Mouse (Mus musculus) liver, embryonic 16.5 days (tissue): ENCODE results near the gene Ptger1. TPM values are rescaled to one million over a fixed set of nuclear protein-coding genes. Genes with fewer than 3 reads are reported as not detected.

Experiments
- ATAC-seq: fragments of 200-750 bp; cut with Nextera tagmentation; 2 replicates; pipeline ENCODE4 v1.8.0; 2017; ENCODE audit warnings: low read depth, mild to moderate bottlenecking, moderate number of reproducible peaks, moderate library complexity
- H3K27ac ChIP-seq: fragments of 300-500 bp; sonication (generic); 2 replicates; pipeline ENCODE4 v1.5.1; 2014; ENCODE audit warnings: mild to moderate bottlenecking, low read length
- H3K27me3 ChIP-seq: fragments of 300-500 bp; sonication (generic); 2 replicates; pipeline ENCODE4 v1.6.1; 2014; ENCODE audit warnings: low read depth, low read length, mixed read lengths; ENCODE audit not compliant: control insufficient read depth, insufficient read depth
- H3K36me3 ChIP-seq: fragments of 300-500 bp; sonication (generic); 2 replicates; pipeline ENCODE4 v1.6.1; 2014; ENCODE audit warnings: mild to moderate bottlenecking; ENCODE audit not compliant: control insufficient read depth, insufficient read depth
- H3K4me1 ChIP-seq: fragments of 300-500 bp; sonication (generic); 2 replicates; pipeline ENCODE4 v1.6.1; 2014; ENCODE audit warnings: low read depth, low read length, mixed read lengths; ENCODE audit not compliant: control insufficient read depth
- H3K4me2 ChIP-seq: fragments of 300-500 bp; sonication (generic); 2 replicates; pipeline ENCODE4 v1.6.1; 2014; ENCODE audit warnings: low read depth, low read length, mixed read lengths
- H3K4me3 ChIP-seq: fragments of 300-500 bp; sonication (generic); 2 replicates; pipeline ENCODE4 v1.5.1; 2014; ENCODE audit warnings: low read depth, mild to moderate bottlenecking, low read length
- H3K9ac ChIP-seq: fragments of 300-500 bp; sonication (generic); 2 replicates; pipeline ENCODE4 v1.6.1; 2014; ENCODE audit warnings: low read depth, low read length
- H3K9me3 ChIP-seq: fragments of 300-500 bp; sonication (generic); replicated peaks from 2 replicates; pipeline ENCODE4 v1.6.1; 2016; ENCODE audit warnings: low read length; ENCODE audit not compliant: control insufficient read depth
- WGBS: fragments of 180-500 bp; shearing (Covaris S2); extraction: QIAGEN DNeasy Blood & Tissue Kit; methylation state at CpG from one replicate; pipeline ENCODE4 v1.1.7; 2014; ENCODE audit not compliant: insufficient replicate concordance; 5-methylcytosine and 5-hydroxymethylcytosine counted together
- polyA plus RNA-seq: library from polyadenylated mRNA; unstranded; fragments of >200 nt; fragmentation: Nextera tagmentation; extraction: Ambion mirVana; gene quantifications from 2 replicates; pipeline ENCODE4 v1.2.1, GENCODE M21; 2015

Ptger1 gene
- polyA plus RNA-seq, 1 experiment from 2014 or later = 0.53 TPM

GRCm38 (mm10) chr8:83680603-83681002, 14.1 kb downstream of the Ptger1 start:
- no peak overlapping the region for H3K4me2 ChIP-seq
- H3K36me3 ChIP-seq = peaks cover 27% of the 10 kb centered on the region
- H3K4me3 ChIP-seq = no peak overlapping the region
- ATAC-seq = no peak
- 74% methylated on average over 5 of the region's 5 CpGs for WGBS
- H3K27ac ChIP-seq = no peak overlapping the region
- no peak overlapping the region for H3K9ac ChIP-seq
- no peaks in the 10 kb centered on the region; the same call in none of the 2 replicates for H3K4me1 ChIP-seq
- H3K27me3 ChIP-seq = no peaks in the 10 kb centered on the region
- no peaks in the 10 kb centered on the region for H3K9me3 ChIP-seq

GRCm38 (mm10) chr8:83681099-83681498, 14.6 kb downstream of the Ptger1 start:
- H3K4me1 ChIP-seq = no peaks in the 10 kb centered on the region; the same call in none of the 2 replicates
- peak; percentile 47 for ATAC-seq
- peaks cover 27% of the 10 kb centered on the region for H3K36me3 ChIP-seq
- 58% methylated on average over 6 of the region's 6 CpGs for WGBS
- no peaks in the 10 kb centered on the region for H3K27me3 ChIP-seq
- H3K4me2 ChIP-seq = no peak overlapping the region
- H3K9me3 ChIP-seq = no peaks in the 10 kb centered on the region
- no peak overlapping the region for H3K9ac ChIP-seq
- no peak overlapping the region for H3K27ac ChIP-seq
- H3K4me3 ChIP-seq = no peak overlapping the region

DNA sequence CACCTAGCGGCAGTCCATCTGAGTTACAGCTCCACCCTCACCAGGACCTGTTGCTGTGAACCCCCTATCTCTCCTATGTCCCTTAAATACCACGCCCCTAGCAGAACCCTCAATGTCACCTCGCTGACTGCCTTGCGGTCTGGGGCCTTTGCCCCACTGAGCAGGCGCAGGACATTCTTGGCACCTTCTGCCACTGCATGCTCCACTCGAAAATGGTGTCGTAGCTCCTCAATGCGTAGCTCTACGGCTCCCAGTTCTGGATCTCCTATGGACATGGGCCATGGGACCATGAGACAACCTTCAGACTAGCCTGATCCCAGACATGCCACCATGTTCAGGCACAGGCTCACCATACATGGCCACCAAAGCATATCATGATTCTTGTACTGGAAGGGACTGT, 18.0 kb downstream of the Ptger1 start:
- Histone ChIP-seq H3K36me3 (peaks cover 11% of the 10 kb centered on the region), H3K27me3 (no peaks in the 10 kb centered on the region), H3K27ac (no peak overlapping the region), H3K4me1 (no peaks in the 10 kb centered on the region; the same call in none of the 2 replicates), H3K9ac (no peak overlapping the region), H3K4me3 (no peak overlapping the region), H3K4me2 (no peak overlapping the region), H3K9me3 (no peaks in the 10 kb centered on the region)
- ATAC-seq = no peak
- WGBS = 78% methylated on average over 9 of the region's 9 CpGs

- Histone ChIP-seq H3K4me1 (peaks cover 6% of the 10 kb centered on the region), H3K9me3 (no peaks in the 10 kb centered on the region), H3K36me3 (peaks cover 15% of the 10 kb centered on the region), H3K4me3 (no peak overlapping the region), H3K27me3 (no peaks in the 10 kb centered on the region), H3K4me2 (peak overlapping the region; percentile 40; the same call in 1 of the 2 replicates), H3K9ac (no peak overlapping the region), H3K27ac (no peak overlapping the region)
- no peak for ATAC-seq
- 81% methylated on average over 6 of the region's 6 CpGs for WGBS
Measured at GRCm38 (mm10) chr8:83689264-83689663, 22.8 kb downstream of the Ptger1 start.

- Histone ChIP-seq H3K4me2 (peak overlapping the region; percentile 30), H3K27ac (peak overlapping the region; percentile 30; the same call in 1 of the 2 replicates), H3K4me1 (peaks cover 29% of the 10 kb centered on the region), H3K9ac (no peak overlapping the region; the same call in 1 of the 2 replicates), H3K27me3 (no peaks in the 10 kb centered on the region), H3K36me3 (peaks cover 15% of the 10 kb centered on the region), H3K4me3 (peak overlapping the region; percentile 14; the same call in 1 of the 2 replicates), H3K9me3 (no peaks in the 10 kb centered on the region)
- 25% methylated on average over 10 of the region's 10 CpGs for WGBS
- no peak for ATAC-seq
Measured at GRCm38 (mm10) chr8:83693609-83694236, 27.2 kb downstream of the Ptger1 start.

DNA sequence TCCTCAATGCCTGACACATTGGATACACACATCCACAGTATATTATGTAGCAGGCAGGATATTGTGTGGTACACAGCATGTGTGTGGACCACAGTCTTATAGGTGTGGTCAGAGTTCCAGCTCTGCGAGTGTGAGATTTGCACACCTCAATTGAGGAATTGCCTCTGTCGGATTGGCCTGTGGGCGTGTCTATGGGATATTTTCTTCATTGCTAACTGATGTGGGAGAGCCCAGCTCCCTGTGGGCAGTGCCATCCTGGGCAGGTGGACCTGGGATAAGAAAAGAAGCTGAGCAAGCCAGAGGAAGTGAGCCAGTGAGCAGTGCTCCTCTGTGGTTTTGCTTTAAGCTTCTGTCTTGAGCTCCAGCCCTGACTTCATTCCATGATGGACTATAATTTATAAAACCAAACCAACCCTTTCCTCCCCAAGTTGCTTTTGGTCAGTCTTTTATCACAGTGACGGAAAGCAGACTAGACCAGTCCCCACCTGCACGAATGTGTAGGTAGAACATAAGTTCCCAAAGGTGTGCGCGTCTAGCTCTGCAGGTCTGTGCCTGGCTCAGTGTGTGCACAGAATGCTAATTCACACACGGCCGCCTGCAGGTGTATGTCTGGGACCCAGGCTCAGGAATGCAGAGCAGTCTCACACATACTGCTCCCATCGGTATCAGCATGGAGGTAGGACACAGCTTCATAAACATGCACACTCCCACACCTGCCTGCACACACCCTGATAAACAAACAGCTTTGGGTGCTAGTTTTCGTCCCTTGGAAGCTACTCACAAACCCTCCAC, 28.1 kb downstream of the Ptger1 start:
- peak overlapping the region; percentile 30; the same call in 1 of the 2 replicates for H3K27ac ChIP-seq
- no peak overlapping the region for H3K9ac ChIP-seq
- H3K4me2 ChIP-seq = no peak overlapping the region
- H3K27me3 ChIP-seq = no peaks in the 10 kb centered on the region
- no peak overlapping the region for H3K4me3 ChIP-seq
- peaks cover 15% of the 10 kb centered on the region for H3K36me3 ChIP-seq
- no peaks in the 10 kb centered on the region for H3K9me3 ChIP-seq
- H3K4me1 ChIP-seq = peaks cover 33% of the 10 kb centered on the region
- WGBS = 56% methylated on average over 11 of the region's 11 CpGs
- no peak for ATAC-seq

GRCm38 (mm10) chr8:83695351-83696106, 29.1 kb downstream of the Ptger1 start:
- Histone ChIP-seq H3K9ac (no peak overlapping the region), H3K27ac (no peak overlapping the region), H3K4me3 (no peak overlapping the region), H3K4me2 (no peak overlapping the region), H3K4me1 (peaks cover 38% of the 10 kb centered on the region), H3K36me3 (peaks cover 14% of the 10 kb centered on the region), H3K27me3 (no peaks in the 10 kb centered on the region), H3K9me3 (no peaks in the 10 kb centered on the region)
- no peak for ATAC-seq
- WGBS = 34% methylated on average over 17 of the region's 17 CpGs

GRCm38 (mm10) chr8:83697374-83698220, 31.1 kb downstream of the Ptger1 start:
- WGBS = 27% methylated on average over 19 of the region's 19 CpGs
- Histone ChIP-seq H3K9ac (peak overlapping the region; percentile 88; the same call in 1 of the 2 replicates), H3K36me3 (no peaks in the 10 kb centered on the region), H3K4me2 (peak overlapping the region; percentile 99), H3K27ac (peak overlapping the region; percentile 77), H3K4me3 (peak overlapping the region; percentile 84), H3K9me3 (no peaks in the 10 kb centered on the region; the same call in 1 of the 2 replicates), H3K27me3 (no peaks in the 10 kb centered on the region), H3K4me1 (peaks cover 38% of the 10 kb centered on the region)
- no peak for ATAC-seq
